Mouse (Mus musculus): ENCODE measurements around the gene Map6. TPM values are rescaled to one million over a fixed set of nuclear protein-coding genes. Genes with fewer than 3 reads are reported as not detected.

Map6 gene
- total RNA-seq, 2 experiments from 2014 or later: not detected

- ATAC-seq (replicated peaks; ENCODE audit: poor library complexity): no peak
These were observed 118.8 kb downstream of the Map6 start for GRCm38 (mm10) chr7:99386030-99386429.

Other genes starting within 250 kb of the Map6 start
- 22.6 and 24.6 TPM in 2 replicates for gene Uvrag, start 126.3 kb upstream of the Map6 start, total RNA-seq (2015)
- gene Uvrag, start 126.3 kb upstream of the Map6 start, total RNA-seq (2017): 33.9 TPM in 2 replicates
- 11.4 and 12.2 TPM in 2 replicates for gene Dgat2, start 84.7 kb upstream of the Map6 start, total RNA-seq (2015)
- gene Dgat2, start 84.7 kb upstream of the Map6 start, total RNA-seq (2017): 8.5 and 12.2 TPM in 2 replicates
- 7.4 and 8.2 TPM in 2 replicates for gene Mogat2, start 28.8 kb upstream of the Map6 start, total RNA-seq (2015)
- 8.2 and 9.8 TPM in 2 replicates for gene Mogat2, start 28.8 kb upstream of the Map6 start, total RNA-seq (2017)
- gene Serpinh1, start 85.8 kb downstream of the Map6 start, total RNA-seq (2015): 0.05 TPM in 1 of 2 replicates, not detected in the other
- not detected in 2 replicates for gene Serpinh1, start 85.8 kb downstream of the Map6 start, total RNA-seq (2017)
- 0.10 TPM in 1 of 2 replicates, not detected in the other for gene Gdpd5, start 114.0 kb downstream of the Map6 start, total RNA-seq (2015)
- 0.08 TPM in 1 of 2 replicates, not detected in the other for gene Gdpd5, start 114.0 kb downstream of the Map6 start, total RNA-seq (2017)
- 0.79 and 1.0 TPM in 2 replicates for gene Klhl35, start 198.6 kb downstream of the Map6 start, total RNA-seq (2015)
- gene Klhl35, start 198.6 kb downstream of the Map6 start, total RNA-seq (2017): 1.2 TPM in 2 replicates
- 1,629 and 1,793 TPM in 2 replicates for gene Rps3, start 216.3 kb downstream of the Map6 start, total RNA-seq (2015)
- 2,248 and 2,565 TPM in 2 replicates for gene Rps3, start 216.3 kb downstream of the Map6 start, total RNA-seq (2017)